Mouse (Mus musculus) spleen, adult 2 months (tissue): ENCODE measurements around the gene Exoc4.

Source experiments
- CTCF ChIP-seq: fragments of 200-500 bp; IDR thresholded peaks from 2 replicates; pipeline ENCODE4 v1.5.1; 2011; ENCODE audit warnings: mild to moderate bottlenecking, inconsistent platforms; ENCODE audit not compliant: insufficient read depth, insufficient read length, insufficient replicate concordance; ENCODE audit errors: extremely low read depth
- POLR2A ChIP-seq: fragments of 200-500 bp; IDR thresholded peaks from 2 replicates; pipeline ENCODE4 v1.6.1; 2011; ENCODE audit warnings: low read depth, low read length, inconsistent platforms

GRCm38 (mm10) chr6:33613978-33614377 lies 365.1 kb downstream of the Exoc4 start:
- TF ChIP-seq POLR2A (no peak), CTCF (no peak)
